Mouse (Mus musculus): Measurements from ENCODE around the gene Spaca6.

Spaca6 gene

GRCm38 (mm10) chr17:17889732-17890425 is 62.9 kb downstream of the Spaca6 start:
- intact Hi-C loops (cut with DNase I): no loop called here

Small RNAs within 50 kb of the gene (microRNA-seq; reads per million reads assigned to microRNA genes)
- gene Gm25927 (0 reads per million in 2 experiments), gene Mir125a (5,303 to 15,049 reads per million in 2 experiments), gene Mir99b (7,964 to 10,766 reads per million in 2 experiments), gene Mirlet7e (0 reads per million in 2 experiments)
